Mouse (Mus musculus) left cerebral cortex, postnatal 36 days (tissue): Measurements from ENCODE around the gene Gm38394. TPM values are rescaled to one million over a fixed set of nuclear protein-coding genes. Genes with fewer than 3 reads are reported as not detected.

Experiments used
- DNase-seq, 2 experiments: peaks; one replicate each; pipeline ENCODE4 v3.0.0; 2021 to 2022; ENCODE audit warnings: low spot score in 2 of 2, mixed read lengths in 1 of 2
- intact Hi-C: fragments of 180-260 bp; cut with DNase I; formaldehyde crosslinking; loops from one replicate; pipeline ENCODE4 v1.15.1; 2025
- total RNA-seq, 2 experiments: library from RNA; stranded (reverse); gene quantifications; 2 replicates each; pipeline ENCODE4 v1.2.3; 2021

The Gm38394 gene
- total RNA-seq, 2 experiments from 2014 or later, result 19.8 to 32.2 TPM

- peak; percentile 93 to 94 for DNase-seq
- intact Hi-C loops, result loop anchor here (1.0 to 10.0 kb wide), 5 partner anchors 187 to 475 kb away; partner anchors contain the start of gene Ppp1r15b
Observed at GRCm38 (mm10) chr1:133609771-133610502, 51.2 kb downstream of the Gm38394 start, which contains the start of gene Snrpe. TSS of gene Snrpe (minus strand) at chr1:133610291.

GRCm38 (mm10) chr1:133603174-133603573, 57.9 kb downstream of the Gm38394 start:
- no peak for DNase-seq
- intact Hi-C loops, result no loop called here

- intact Hi-C loops, result loop anchor here (10.0 kb wide), 1 partner anchor 422 kb away; no protein-coding TSS in a partner anchor
- no peak for DNase-seq
Observed at GRCm38 (mm10) chr1:133596298-133597007, 64.7 kb downstream of the Gm38394 start.

GRCm38 (mm10) chr1:133585995-133586537, 75.1 kb downstream of the Gm38394 start:
- DNase-seq, result no peak
- intact Hi-C loops, result no loop called here

GRCm38 (mm10) chr1:133571293-133571692, 89.8 kb downstream of the Gm38394 start:
- DNase-seq, result no peak
- intact Hi-C loops, result no loop called here

Other genes with a start within 250 kb of the Gm38394 start
- 10 to 100 TPM in 1 of 2 experiments, 1 to 10 TPM in 1; 8.3 to 12.0 TPM for gene Sox13, start 236.9 kb downstream of the Gm38394 start, total RNA-seq
- 10 to 100 TPM; 57.6 to 58.2 TPM for gene Snrpe, start 51.0 kb downstream of the Gm38394 start, total RNA-seq
- gene Zbed6, start 433 bp downstream of the Gm38394 start, total RNA-seq, result 1 to 10 TPM; 4.3 to 5.9 TPM
- under 1 TPM; 0.17 to 0.27 TPM for gene Lax1, start 28.8 kb upstream of the Gm38394 start, total RNA-seq
- 100 to 1,000 TPM; 224 to 248 TPM for gene Atp2b4, start 139.7 kb upstream of the Gm38394 start, total RNA-seq
- gene Optc, start 246.7 kb upstream of the Gm38394 start, total RNA-seq, result 1 to 10 TPM in 1 of 2 experiments, under 1 TPM in 1; 0.37 to 1.4 TPM